Mouse (Mus musculus): ENCODE data around the gene Gm20388. TPM values are rescaled to one million over a fixed set of nuclear protein-coding genes. Genes with fewer than 3 reads are reported as not detected.
A peak's percentile ranks its signal among the peaks of the same experiment; 100 is the strongest.

Gm20388 gene
- polyA plus RNA-seq, 1 experiment = 18.7 TPM

DNA sequence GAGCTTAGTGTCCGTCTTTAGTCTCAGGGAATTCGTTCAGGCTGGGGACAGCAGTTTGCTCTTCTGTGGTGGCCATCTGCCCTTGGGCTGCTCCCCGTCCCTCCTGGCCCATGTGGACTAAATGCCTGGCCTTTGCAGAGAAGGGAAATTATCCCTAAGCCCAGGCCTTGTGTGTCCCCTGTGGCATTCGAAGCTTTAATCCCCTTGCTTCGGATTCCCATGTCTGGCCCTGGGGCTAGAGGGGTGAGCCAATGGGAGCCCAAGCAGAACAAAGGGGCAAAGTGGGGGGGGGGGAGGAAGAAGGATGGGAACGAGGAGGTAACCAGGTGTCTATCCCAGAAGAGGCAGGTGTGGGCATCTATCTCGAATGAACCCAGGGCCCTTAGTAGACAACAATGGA lies 736.9 kb downstream of the Gm20388 start, which contains the start of gene 1190005I06Rik:
TSS of gene 1190005I06Rik (minus strand) at position 101 of the 400 bp plus-strand sequence.
- no peak within 1 kb of the TSS for H3K4me3 ChIP-seq (replicated peaks; ENCODE audit: insufficient read depth, low read depth, low read length)
- no peaks in the 10 kb centered on the region for H3K27me3 ChIP-seq (ENCODE audit: control insufficient read depth, insufficient read depth, low read length)
- peaks cover 13% of the 10 kb centered on the region for H3K4me1 ChIP-seq (ENCODE audit: control insufficient read depth, insufficient read depth, low read length)
- WGBS = 58% methylated on average over 7 of the region's 7 CpGs
- H3K27ac ChIP-seq (ENCODE audit: insufficient read depth, low read length) = no peak within 1 kb of the TSS
- TF ChIP-seq POLR2A (IDR thresholded peaks at IDR 0.05; ENCODE audit: borderline replicate concordance, insufficient read depth, low read length) (no peak), CTCF (IDR thresholded peaks at IDR 0.05; ENCODE audit: borderline replicate concordance, insufficient read depth, low read depth, low read length) (no peak)
- DNase-seq = no peak

GRCm38 (mm10) chr8:120656322-120657052 lies 745.8 kb downstream of the Gm20388 start:
- TF ChIP-seq POLR2A (IDR thresholded peaks at IDR 0.05; ENCODE audit: borderline replicate concordance, insufficient read depth, low read length) (no peak), CTCF (IDR thresholded peaks at IDR 0.05; ENCODE audit: borderline replicate concordance, insufficient read depth, low read depth, low read length) (no peak)
- H3K27ac ChIP-seq (ENCODE audit: insufficient read depth, low read length) = no peak overlapping the region
- no peaks in the 10 kb centered on the region for H3K27me3 ChIP-seq (ENCODE audit: control insufficient read depth, insufficient read depth, low read length)
- no peak overlapping the region for H3K4me3 ChIP-seq (replicated peaks; ENCODE audit: insufficient read depth, low read depth, low read length)
- 58% methylated on average over 7 of the region's 7 CpGs for WGBS
- no peak for DNase-seq
- no peaks in the 10 kb centered on the region for H3K4me1 ChIP-seq (ENCODE audit: control insufficient read depth, insufficient read depth, low read length)

- WGBS = 58% methylated on average over 8 of the region's 8 CpGs
- H3K4me1 ChIP-seq (ENCODE audit: control insufficient read depth, insufficient read depth, low read length) = no peaks in the 10 kb centered on the region
- no peak overlapping the region for H3K4me3 ChIP-seq (replicated peaks; ENCODE audit: insufficient read depth, low read depth, low read length)
- no peak for DNase-seq
- peak overlapping the region; percentile 1; the same call in 1 of the 2 replicates for H3K27ac ChIP-seq (ENCODE audit: insufficient read depth, low read length)
- TF ChIP-seq CTCF (IDR thresholded peaks at IDR 0.05; ENCODE audit: borderline replicate concordance, insufficient read depth, low read depth, low read length) (no peak), POLR2A (IDR thresholded peaks at IDR 0.05; ENCODE audit: borderline replicate concordance, insufficient read depth, low read length) (no peak)
- H3K27me3 ChIP-seq (ENCODE audit: control insufficient read depth, insufficient read depth, low read length) = no peaks in the 10 kb centered on the region
These were observed 746.8 kb downstream of the Gm20388 start for GRCm38 (mm10) chr8:120657415-120657814.

GRCm38 (mm10) chr8:120664566-120664965 lies 753.9 kb downstream of the Gm20388 start:
- H3K4me3 ChIP-seq (replicated peaks; ENCODE audit: insufficient read depth, low read depth, low read length) = no peak overlapping the region
- H3K27me3 ChIP-seq (ENCODE audit: control insufficient read depth, insufficient read depth, low read length) = no peaks in the 10 kb centered on the region
- no peak for DNase-seq
- no peak for TF ChIP-seq CTCF (IDR thresholded peaks at IDR 0.05; ENCODE audit: borderline replicate concordance, insufficient read depth, low read depth, low read length)
- no peak for TF ChIP-seq POLR2A (IDR thresholded peaks at IDR 0.05; ENCODE audit: borderline replicate concordance, insufficient read depth, low read length)
- no peak overlapping the region for H3K27ac ChIP-seq (ENCODE audit: insufficient read depth, low read length)
- WGBS = 40% methylated on average over 6 of the region's 6 CpGs
- peaks cover 26% of the 10 kb centered on the region for H3K4me1 ChIP-seq (ENCODE audit: control insufficient read depth, insufficient read depth, low read length)

DNA sequence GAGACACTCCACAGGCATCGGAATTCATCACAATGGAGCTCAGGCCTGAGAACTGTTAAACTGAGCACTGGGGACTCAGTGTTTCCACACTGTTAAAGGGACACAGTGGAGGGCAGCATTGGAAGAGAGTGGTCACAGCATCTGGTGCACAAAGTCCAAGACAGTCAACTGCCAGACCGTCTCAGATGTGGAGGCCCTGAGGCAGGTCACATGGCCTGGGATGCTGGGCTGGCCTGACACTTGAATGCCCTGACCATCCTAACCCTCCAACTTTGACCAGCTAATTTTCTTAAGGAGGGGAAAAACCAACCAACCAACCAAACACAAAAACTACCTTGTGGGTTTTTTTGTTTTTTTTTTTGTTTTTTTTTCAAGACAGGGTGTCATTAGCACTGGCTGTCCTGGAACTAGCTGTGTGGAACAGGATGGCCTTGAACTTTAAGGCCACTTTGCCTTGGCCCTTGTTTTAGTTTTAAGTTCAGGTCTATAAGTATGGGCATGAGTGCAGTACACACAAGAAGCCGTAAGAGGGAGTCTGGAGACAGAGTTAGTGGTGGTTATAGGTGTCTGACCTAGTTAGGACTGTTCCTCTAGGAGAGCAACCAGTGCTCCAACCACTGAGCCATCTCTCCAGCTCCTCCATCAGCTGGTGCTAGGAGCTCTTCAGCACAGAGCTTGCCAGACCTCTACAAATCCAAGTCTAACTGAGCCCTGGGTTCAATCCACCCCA lies 755.2 kb downstream of the Gm20388 start:
- Histone ChIP-seq H3K4me3 (replicated peaks; ENCODE audit: insufficient read depth, low read depth, low read length) (no peak overlapping the region), H3K27me3 (ENCODE audit: control insufficient read depth, insufficient read depth, low read length) (no peaks in the 10 kb centered on the region), H3K4me1 (ENCODE audit: control insufficient read depth, insufficient read depth, low read length) (peaks cover 34% of the 10 kb centered on the region), H3K27ac (ENCODE audit: insufficient read depth, low read length) (no peak overlapping the region)
- TF ChIP-seq CTCF (IDR thresholded peaks at IDR 0.05; ENCODE audit: borderline replicate concordance, insufficient read depth, low read depth, low read length) (no peak), POLR2A (IDR thresholded peaks at IDR 0.05; ENCODE audit: borderline replicate concordance, insufficient read depth, low read length) (no peak)
- DNase-seq = no peak
- WGBS = 30% methylated on average over 3 of the region's 3 CpGs

DNA sequence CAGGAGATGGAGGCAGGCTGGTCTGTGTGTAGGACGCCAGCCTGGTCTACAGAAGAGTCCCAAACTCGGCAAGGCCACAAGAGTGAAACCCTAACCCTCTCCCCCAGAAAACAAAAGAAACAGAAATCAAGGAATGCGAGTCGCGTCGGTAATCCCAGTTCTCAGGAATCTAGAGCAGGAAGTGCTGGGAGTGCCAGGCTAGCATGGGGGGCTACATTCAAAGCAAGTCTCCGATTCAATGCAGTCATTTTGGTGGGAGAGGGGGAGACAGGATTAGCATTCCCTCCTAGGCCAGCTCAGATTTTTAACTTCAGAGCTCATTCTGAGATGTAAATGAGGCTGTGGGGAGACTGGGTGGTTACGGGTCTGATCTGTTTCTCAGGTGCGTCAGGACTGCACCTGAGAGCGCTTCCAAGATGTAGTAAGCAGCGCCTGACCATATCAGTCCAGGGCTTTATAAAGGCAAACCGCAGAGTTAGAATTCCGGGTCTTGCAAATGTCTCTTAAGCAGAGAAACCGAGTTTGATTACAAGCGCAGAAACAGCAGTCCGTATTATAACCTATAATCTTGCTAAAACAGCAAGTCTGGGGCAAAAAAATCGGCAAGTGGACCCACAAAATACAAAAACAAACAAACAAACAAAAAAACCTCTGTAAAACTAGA lies 756.3 kb downstream of the Gm20388 start:
- TF ChIP-seq CTCF (IDR thresholded peaks at IDR 0.05; ENCODE audit: borderline replicate concordance, insufficient read depth, low read depth, low read length) (no peak), POLR2A (IDR thresholded peaks at IDR 0.05; ENCODE audit: borderline replicate concordance, insufficient read depth, low read length) (no peak)
- peaks cover 42% of the 10 kb centered on the region for H3K4me1 ChIP-seq (ENCODE audit: control insufficient read depth, insufficient read depth, low read length)
- H3K4me3 ChIP-seq (replicated peaks; ENCODE audit: insufficient read depth, low read depth, low read length) = peak overlapping the region; percentile 73
- H3K27ac ChIP-seq (ENCODE audit: insufficient read depth, low read length) = no peak overlapping the region
- no peak for DNase-seq
- no peaks in the 10 kb centered on the region for H3K27me3 ChIP-seq (ENCODE audit: control insufficient read depth, insufficient read depth, low read length)
- WGBS = 4% methylated on average over 17 of the region's 17 CpGs

DNA sequence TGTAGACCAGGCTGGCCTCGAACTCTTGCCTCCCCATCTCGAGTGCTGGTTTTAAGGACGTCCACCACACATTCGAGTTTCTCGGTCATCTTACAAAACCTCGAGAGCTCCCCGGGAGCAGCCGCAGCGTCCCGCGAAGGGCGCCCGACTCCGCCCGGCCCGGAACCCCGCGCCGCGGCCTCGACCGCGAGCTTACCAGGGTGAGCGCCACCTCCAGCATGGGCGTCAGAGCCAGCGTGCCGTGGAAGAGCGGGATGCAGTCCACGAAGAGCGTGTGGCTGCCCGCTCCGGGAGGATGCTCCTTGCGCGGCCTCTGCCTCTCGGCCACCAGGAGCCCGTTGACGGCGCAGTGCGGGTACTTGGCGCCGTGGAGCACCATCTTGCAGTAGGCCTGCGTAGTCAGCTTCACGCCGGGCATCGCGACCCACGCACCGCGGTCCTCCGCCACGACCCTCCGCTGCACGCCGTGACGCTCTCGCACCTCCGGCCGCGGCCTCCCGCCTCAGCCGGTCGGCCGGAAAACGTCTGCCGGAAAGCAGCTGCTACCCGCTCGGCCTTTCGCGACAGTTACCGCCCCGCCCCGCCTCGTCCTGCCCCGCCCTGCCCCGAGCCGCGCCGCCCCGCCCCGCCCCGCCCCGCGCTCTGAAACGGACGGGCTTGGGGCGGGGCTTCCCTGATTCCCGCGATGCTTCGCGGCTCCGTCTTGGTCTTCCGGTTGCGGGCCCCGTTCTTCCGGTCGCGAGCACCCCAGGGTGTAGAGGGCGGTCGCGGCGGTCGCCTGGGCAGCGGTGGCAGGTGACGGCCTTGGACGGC lies 757.1 kb downstream of the Gm20388 start, which contains the start of the genes Gm27021 and Cox4i1:
TSS of gene Gm27021 (minus strand) at position 519 of the 813 bp plus-strand sequence.
TSS of gene Cox4i1 (plus strand) at position 662 of the 813 bp plus-strand sequence.
- peak; percentile 90 to 94 for DNase-seq
- H3K27me3 ChIP-seq (ENCODE audit: control insufficient read depth, insufficient read depth, low read length) = no peaks in the 10 kb centered on the region
- peak; percentile 99 for TF ChIP-seq POLR2A (IDR thresholded peaks at IDR 0.05; ENCODE audit: borderline replicate concordance, insufficient read depth, low read length)
- TF ChIP-seq CTCF (IDR thresholded peaks at IDR 0.05; ENCODE audit: borderline replicate concordance, insufficient read depth, low read depth, low read length) = no peak
- peak within 1 kb of the TSS; percentile 83 for H3K27ac ChIP-seq (ENCODE audit: insufficient read depth, low read length)
- peak within 1 kb of the TSS; percentile 91 for H3K4me3 ChIP-seq (replicated peaks; ENCODE audit: insufficient read depth, low read depth, low read length)
- WGBS = under 1% methylated on average over 104 of the region's 105 CpGs
- H3K4me1 ChIP-seq (ENCODE audit: control insufficient read depth, insufficient read depth, low read length) = peaks cover 46% of the 10 kb centered on the region
